Mouse (Mus musculus): ENCODE measurements around the gene Zfp473. TPM values are rescaled to one million over a fixed set of nuclear protein-coding genes. Genes with fewer than 3 reads are reported as not detected.
"Not testable (repeated sequence)": the region's sequence is repeated elsewhere in the genome, so short reads cannot be mapped to it uniquely, and the experiment has no call there.

Gene Zfp473
- polyA plus RNA-seq (2016; fragmentation: Nextera tagmentation; extraction: Ambion mirVana): 2.3 and 2.8 TPM in 2 replicates

DNA sequence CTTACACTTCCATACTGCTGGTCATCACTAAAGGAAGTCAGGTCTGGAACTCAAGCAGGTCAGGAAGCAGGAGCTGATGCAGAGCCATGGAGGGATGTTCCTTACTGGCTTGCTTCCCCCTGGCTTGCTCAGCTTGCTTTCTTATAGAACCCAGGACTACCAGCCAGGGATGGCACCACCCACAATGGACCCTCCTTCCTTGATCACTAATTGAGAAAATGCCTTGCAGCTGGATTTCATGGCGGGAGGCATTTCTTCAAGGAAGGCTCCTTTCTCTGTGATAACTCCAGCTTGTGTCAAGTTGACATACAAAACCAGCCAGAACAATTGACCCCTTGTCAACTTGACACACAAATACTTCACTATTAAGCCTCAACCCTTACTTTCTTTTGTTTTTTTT lies at the start of gene Zfp473:
Gene Zfp473 (minus strand): TSS at position 101 of the 400 bp plus-strand sequence.
- H3K36me3 ChIP-seq: peaks cover 26% of the 10 kb centered on the region
- peaks cover 12% of the 10 kb centered on the region for H3K4me1 ChIP-seq
- ATAC-seq (ENCODE audit: low FRiP score); H3K4me3 ChIP-seq; H3K27ac ChIP-seq; H3K27me3 ChIP-seq; H3K4me2 ChIP-seq (replicated peaks); H3K9me3 ChIP-seq (replicated peaks); H3K9ac ChIP-seq: not testable (repeated sequence)
- 69% methylated on average over 1 of the region's 1 CpGs for WGBS

DNA sequence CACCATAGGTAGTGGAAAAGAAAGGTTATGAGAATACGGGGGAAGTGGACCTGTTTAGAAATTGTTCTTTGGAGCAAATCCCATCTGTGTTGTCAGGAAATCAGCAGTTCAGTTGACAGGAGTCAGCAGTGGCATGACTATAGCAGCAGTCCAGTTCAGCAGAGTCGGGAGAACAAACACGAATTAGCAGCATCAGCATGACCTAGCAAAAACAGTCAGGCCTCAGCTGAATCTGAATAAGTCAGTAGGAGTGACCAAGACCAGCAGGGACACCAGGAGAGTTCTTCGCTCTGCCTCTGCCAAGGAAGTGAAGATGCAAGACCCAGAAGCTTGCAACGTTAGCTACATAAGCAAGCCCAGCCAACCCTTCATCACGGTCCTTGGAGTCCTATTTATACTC lies 41.9 kb upstream of the Zfp473 start:
- H3K4me3 ChIP-seq: no peak overlapping the region
- ATAC-seq (ENCODE audit: low FRiP score): no peak

DNA sequence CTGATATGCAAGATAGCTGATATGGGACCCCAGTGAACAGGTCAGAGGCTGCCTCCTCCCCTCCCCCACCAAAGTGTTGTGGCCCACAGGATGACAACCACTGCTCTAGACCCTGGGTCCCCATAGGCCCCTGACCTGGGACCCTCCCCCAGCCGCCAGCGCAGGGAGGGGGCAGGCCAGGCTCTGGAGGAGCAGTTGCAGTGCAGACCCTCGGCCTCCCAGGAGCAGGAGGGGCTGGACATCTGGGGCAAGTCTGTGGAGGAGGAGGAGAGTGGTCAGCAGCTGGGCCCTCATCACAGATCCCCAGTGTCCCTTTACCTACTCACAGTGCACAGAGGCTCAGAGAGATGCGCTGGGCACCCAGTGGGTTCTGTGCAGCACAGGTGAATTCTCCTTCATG lies 39.2 kb upstream of the Zfp473 start:
- ATAC-seq (ENCODE audit: low FRiP score): peak; percentile 38; the same call in 1 of the 2 replicates
- H3K9me3 ChIP-seq (replicated peaks): no peaks in the 10 kb centered on the region
- no peak overlapping the region for H3K4me2 ChIP-seq (replicated peaks)
- H3K36me3 ChIP-seq: no peaks in the 10 kb centered on the region
- H3K4me3 ChIP-seq: no peak overlapping the region
- H3K9ac ChIP-seq: no peak overlapping the region
- 63% methylated on average over 4 of the region's 4 CpGs for WGBS
- H3K27ac ChIP-seq: no peak overlapping the region
- no peaks in the 10 kb centered on the region for H3K4me1 ChIP-seq
- H3K27me3 ChIP-seq: no peaks in the 10 kb centered on the region

More for the DNA sequence above, 41.9 kb upstream of the Zfp473 start:
- 89% methylated on average over 6 of the region's 6 CpGs for WGBS
- no peaks in the 10 kb centered on the region for H3K36me3 ChIP-seq
- H3K4me1 ChIP-seq: no peaks in the 10 kb centered on the region
- H3K9me3 ChIP-seq (replicated peaks): no peaks in the 10 kb centered on the region
- H3K9ac ChIP-seq: no peak overlapping the region
- H3K4me2 ChIP-seq (replicated peaks): no peak overlapping the region
- no peak overlapping the region for H3K27ac ChIP-seq
- H3K27me3 ChIP-seq: no peaks in the 10 kb centered on the region

DNA sequence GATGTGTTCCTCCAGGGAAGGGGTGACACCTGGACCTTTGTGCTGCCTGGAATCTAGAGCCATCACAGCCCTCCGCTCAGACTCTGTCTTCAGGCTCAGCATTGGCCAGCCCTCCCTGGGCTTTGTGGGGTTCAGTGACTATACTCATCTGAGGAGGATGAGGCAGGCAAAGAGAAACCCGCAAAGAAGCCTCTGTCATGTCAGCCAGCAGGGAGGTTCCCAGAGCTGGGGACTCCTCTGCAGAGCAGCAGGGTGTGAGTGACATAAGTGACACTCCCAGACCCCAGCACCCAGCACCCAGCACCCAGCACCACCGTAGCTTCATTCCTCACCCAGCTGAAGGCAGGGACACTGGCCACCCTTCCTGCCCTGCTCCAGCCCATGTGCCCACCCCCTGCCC lies 38.7 kb upstream of the Zfp473 start:
- no peaks in the 10 kb centered on the region for H3K4me1 ChIP-seq

DNA sequence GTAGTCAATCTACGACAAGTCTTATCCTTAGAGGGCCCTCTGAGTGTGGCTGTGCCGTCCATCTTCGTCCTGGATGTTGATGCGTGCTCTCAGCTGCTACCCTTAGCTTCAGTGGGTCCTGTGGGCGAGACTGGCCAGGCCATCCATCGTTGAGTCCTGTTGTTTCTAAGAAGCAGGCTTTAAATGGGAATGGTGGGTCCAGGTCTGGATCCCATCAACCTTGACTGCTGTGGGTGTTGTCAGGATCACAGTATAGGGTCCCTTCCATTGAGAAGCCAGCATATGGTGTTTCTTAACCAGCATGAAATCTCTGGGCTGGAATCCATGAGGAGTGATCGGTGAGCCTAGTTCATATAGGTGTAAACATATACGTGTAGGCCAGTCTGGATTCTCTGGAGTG lies 29.3 kb upstream of the Zfp473 start:
- Histone ChIP-seq H3K4me3 (no peak overlapping the region), H3K36me3 (peaks cover 32% of the 10 kb centered on the region), H3K4me1 (no peaks in the 10 kb centered on the region), H3K9ac (no peak overlapping the region), H3K9me3 (replicated peaks) (no peaks in the 10 kb centered on the region), H3K27ac (no peak overlapping the region), H3K4me2 (replicated peaks) (no peak overlapping the region), H3K27me3 (no peaks in the 10 kb centered on the region)
- ATAC-seq (ENCODE audit: low FRiP score): no peak
- WGBS: 90% methylated on average over 8 of the region's 8 CpGs

More for the DNA sequence above, 38.7 kb upstream of the Zfp473 start:
- Histone ChIP-seq H3K9ac (no peak overlapping the region), H3K4me3 (no peak overlapping the region), H3K36me3 (no peaks in the 10 kb centered on the region), H3K4me2 (replicated peaks) (no peak overlapping the region), H3K9me3 (replicated peaks) (no peaks in the 10 kb centered on the region), H3K27ac (no peak overlapping the region), H3K27me3 (no peaks in the 10 kb centered on the region)
- no peak for ATAC-seq (ENCODE audit: low FRiP score)
- WGBS: 64% methylated on average over 3 of the region's 3 CpGs

DNA sequence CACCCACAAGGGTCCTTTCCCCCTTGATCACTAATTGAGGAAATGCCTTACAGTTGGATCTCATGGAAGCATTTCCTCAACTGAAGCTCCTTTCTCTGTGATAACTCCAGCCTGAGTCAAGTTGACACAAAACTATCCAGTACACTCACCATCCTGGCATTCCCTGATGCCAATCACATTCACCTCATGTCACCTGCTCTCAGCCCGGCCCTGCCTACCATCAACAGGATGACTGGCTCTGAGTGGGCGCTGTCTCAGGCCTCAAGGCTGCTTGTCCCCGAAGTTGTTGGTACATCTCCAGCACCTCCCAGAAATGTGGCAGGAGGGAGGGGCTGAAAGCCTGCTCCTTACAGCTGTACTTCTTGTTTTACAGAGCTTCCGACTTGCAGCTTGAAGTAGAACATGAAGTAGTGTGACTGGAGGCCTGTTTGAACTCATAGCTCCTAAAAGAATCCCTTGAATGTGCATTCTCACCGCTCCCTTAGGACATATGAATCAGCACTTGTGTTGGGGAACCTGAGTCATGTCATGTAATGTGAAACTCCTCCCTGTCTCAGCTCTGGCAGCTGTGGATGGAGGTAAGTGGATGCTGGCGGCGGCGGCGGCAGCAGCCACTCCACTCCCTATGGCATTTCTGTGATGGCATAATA lies 26.1 kb upstream of the Zfp473 start:
- no peak overlapping the region for H3K4me3 ChIP-seq
- H3K27ac ChIP-seq: no peak overlapping the region
- no peaks in the 10 kb centered on the region for H3K4me1 ChIP-seq
- WGBS: 88% methylated on average over 9 of the region's 9 CpGs
- no peaks in the 10 kb centered on the region for H3K27me3 ChIP-seq
- H3K9ac ChIP-seq: no peak overlapping the region
- no peak overlapping the region for H3K4me2 ChIP-seq (replicated peaks)
- H3K9me3 ChIP-seq (replicated peaks): no peaks in the 10 kb centered on the region
- H3K36me3 ChIP-seq: peaks cover 56% of the 10 kb centered on the region
- ATAC-seq (ENCODE audit: low FRiP score): no peak

DNA sequence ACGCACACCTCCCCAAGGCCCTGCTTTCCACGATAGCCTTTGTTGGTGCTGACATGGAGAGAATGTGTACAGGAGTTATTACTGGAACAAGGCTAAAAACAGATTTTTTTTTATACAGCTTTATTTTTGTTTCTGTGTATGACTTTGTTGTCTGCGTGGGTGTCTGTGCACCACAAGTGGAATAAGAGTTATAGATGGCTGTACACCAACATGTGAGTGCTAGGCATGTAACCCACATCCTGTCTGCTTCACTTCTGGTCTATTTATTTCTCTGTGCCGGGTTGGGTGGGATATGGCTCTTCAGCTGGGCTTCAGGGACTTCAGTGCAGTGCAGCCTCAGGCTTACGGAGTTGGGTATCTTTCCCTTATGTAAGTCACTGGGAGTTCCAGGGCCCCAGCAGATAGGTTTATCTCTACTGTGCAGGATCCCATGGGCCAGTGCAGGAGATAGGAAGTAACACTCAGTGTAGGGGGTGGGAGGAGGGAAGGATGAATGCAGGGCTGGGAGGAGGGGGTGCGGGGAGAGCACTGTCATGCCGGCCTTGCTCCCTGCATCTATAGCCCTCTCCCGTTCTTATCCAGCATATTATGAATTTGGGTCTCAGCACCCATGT lies 21.8 kb upstream of the Zfp473 start:
- H3K9ac ChIP-seq: no peak overlapping the region
- no peaks in the 10 kb centered on the region for H3K27me3 ChIP-seq
- no peaks in the 10 kb centered on the region for H3K9me3 ChIP-seq (replicated peaks)
- no peak overlapping the region for H3K4me2 ChIP-seq (replicated peaks)
- peaks cover 75% of the 10 kb centered on the region for H3K36me3 ChIP-seq
- ATAC-seq (ENCODE audit: low FRiP score): no peak
- H3K27ac ChIP-seq: no peak overlapping the region
- H3K4me1 ChIP-seq: no peaks in the 10 kb centered on the region
- WGBS: 94% methylated on average over 8 of the region's 8 CpGs
- no peak overlapping the region for H3K4me3 ChIP-seq

DNA sequence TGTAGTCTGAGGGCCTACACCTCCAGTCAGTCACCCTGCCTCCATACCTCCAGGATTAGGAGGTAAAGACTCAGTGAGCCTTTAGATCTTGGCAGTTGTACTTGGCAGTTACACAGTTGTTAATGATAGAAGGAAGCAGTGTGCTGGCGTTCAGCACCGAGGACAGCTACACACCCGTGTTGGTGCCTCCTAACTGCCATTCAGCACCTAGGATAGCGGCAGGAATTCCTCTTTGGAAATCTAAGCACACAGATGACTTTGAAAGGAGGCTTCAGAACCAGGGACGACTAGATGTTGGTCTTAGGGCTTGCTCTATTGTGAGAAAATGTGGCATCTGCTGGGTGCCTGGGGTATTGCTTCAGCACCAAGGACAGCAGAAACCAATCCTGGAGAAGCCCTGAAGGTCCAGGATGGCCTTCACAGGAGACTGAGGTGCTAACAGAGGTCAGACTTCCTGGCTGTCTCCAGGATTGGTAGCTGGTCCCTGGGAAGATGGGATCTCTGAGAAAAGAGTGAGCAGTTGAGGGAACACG lies 19.3 kb upstream of the Zfp473 start:
- no peaks in the 10 kb centered on the region for H3K9me3 ChIP-seq (replicated peaks)
- H3K27me3 ChIP-seq: no peaks in the 10 kb centered on the region
- no peak overlapping the region for H3K9ac ChIP-seq
- ATAC-seq (ENCODE audit: low FRiP score): no peak
- no peak overlapping the region for H3K4me3 ChIP-seq
- no peak overlapping the region for H3K4me2 ChIP-seq (replicated peaks)
- H3K4me1 ChIP-seq: no peaks in the 10 kb centered on the region
- H3K36me3 ChIP-seq: peaks cover 74% of the 10 kb centered on the region
- WGBS: 16% methylated on average over 6 of the region's 6 CpGs
- H3K27ac ChIP-seq: no peak overlapping the region

DNA sequence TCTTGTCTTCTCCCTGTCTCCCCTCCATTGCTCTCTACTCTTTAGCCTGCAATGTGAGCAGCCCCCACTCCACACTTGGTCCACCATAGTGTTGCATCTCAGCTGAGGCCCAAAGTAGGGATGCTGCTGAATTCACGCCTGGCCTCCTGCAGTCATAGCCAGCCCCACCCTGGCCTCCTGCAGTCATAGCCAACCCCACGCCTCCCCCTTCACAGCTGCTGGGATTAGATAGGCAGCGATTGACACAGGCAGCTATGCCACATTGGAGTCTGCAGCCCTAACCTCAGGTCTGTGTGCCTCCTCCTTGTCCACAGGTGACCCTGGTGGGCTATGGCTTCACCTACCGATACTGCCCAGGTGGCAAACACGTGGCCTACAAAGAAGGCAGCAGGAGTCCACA lies 17.3 kb upstream of the Zfp473 start:
- no peak overlapping the region for H3K27ac ChIP-seq

DNA sequence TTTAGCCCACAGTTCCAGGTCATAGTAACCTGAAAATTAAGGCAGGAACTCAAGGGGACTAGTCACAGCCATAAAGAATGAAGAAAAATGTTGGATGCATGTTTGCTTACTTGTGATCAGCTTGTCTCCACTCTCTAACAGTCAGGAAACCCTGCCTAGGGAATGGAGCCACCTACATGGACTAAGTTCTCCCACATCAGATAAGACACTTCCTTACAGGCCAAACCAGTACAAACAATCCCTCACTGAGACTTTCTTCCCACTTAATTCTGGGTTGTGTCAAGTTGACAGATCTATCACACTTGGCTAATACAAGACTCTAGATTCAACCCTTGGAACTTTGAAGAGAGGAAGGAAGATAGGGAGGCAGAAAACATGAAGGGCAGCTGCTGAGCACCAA lies 9.5 kb upstream of the Zfp473 start:
- no peaks in the 10 kb centered on the region for H3K27me3 ChIP-seq
- H3K4me1 ChIP-seq: no peaks in the 10 kb centered on the region
- peaks cover 82% of the 10 kb centered on the region for H3K36me3 ChIP-seq
- H3K27ac ChIP-seq: no peak overlapping the region
- ATAC-seq (ENCODE audit: low FRiP score): no peak
- no peak overlapping the region for H3K9ac ChIP-seq
- no peak overlapping the region for H3K4me3 ChIP-seq
- no peaks in the 10 kb centered on the region for H3K9me3 ChIP-seq (replicated peaks)
- no peak overlapping the region for H3K4me2 ChIP-seq (replicated peaks)

More for the DNA sequence above, 17.3 kb upstream of the Zfp473 start:
- no peak for ATAC-seq (ENCODE audit: low FRiP score)
- Histone ChIP-seq H3K4me3 (no peak overlapping the region), H3K36me3 (peaks cover 79% of the 10 kb centered on the region), H3K9ac (no peak overlapping the region), H3K9me3 (replicated peaks) (no peaks in the 10 kb centered on the region), H3K4me2 (replicated peaks) (no peak overlapping the region), H3K4me1 (no peaks in the 10 kb centered on the region), H3K27me3 (no peaks in the 10 kb centered on the region)
- 85% methylated on average over 5 of the region's 5 CpGs for WGBS

DNA sequence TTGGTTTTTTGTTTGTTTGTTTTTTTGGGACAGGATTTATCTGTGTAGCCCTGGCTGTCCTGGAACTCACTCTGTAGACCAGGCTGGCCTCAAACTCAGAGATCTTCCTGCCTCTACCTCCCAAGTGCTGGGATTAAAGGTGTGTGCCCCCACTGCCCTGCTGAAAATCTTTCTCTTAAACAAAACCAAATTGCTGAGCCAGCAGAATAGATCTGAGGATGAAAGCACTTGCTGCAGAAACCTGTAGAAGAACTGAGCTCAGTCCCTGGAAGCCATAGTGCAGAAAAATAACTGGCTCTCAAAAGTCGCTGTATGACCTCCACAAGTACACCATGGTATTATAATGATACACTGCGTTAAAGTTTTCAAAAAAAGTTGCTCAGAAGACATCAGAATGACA lies 6.3 kb upstream of the Zfp473 start:
- Histone ChIP-seq H3K27ac (no peak overlapping the region), H3K4me1 (no peaks in the 10 kb centered on the region), H3K4me3 (no peak overlapping the region), H3K36me3 (peaks cover 79% of the 10 kb centered on the region), H3K9ac (no peak overlapping the region), H3K27me3 (no peaks in the 10 kb centered on the region), H3K9me3 (replicated peaks) (no peaks in the 10 kb centered on the region), H3K4me2 (replicated peaks) (no peak overlapping the region)
- WGBS: 82% methylated on average over 2 of the region's 2 CpGs
- ATAC-seq (ENCODE audit: low FRiP score): no peak

DNA sequence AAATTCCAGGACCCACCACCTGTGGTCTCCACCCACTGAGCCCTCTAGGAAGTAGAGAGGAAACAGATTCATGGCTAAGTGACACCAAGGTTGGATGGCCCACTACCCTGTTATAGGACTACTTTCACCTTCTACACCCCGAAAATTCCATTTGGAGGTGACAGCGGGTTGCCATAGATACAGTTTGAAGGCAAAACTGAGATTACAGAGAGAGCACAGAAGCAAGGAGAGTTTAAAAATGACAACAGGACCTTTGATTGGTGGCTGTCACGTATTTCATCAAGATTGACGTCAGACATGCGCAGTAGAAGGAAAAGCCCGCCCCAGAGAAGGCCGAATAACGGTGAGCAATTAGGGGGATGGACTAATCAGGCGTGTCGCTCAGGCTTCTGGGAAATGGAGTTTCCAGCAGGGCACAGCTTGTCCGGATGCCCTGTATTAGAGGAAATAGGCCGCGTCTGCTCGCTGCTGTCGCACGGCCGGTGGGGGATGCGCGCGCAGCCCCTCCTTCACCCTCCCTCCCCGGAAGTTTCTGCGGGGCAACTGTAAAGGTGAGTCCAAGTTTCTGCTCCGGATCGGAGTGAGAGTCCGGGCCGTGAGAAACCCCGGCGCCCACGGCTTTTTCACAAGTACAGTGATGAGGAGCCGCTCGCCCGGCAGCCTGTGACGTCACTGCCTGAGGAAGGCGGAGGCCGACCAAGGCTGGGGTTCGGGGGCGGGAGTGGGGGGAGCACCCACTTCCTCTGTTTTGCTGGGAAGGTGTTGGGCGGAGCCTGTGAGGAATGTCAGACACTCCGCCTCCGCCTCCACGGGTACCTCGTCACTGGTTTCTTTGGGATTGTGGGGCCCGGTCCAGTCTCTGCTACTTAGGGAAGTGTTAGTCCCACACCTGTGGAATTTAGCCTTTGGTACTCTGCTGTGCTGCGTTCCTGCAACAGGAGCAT lies 2.5 kb downstream of the Zfp473 start, which contains the start of gene Vrk3:
Gene Vrk3 (plus strand): TSS at position 313 of the 944 bp plus-strand sequence.
- H3K4me3 ChIP-seq: peak within 1 kb of the TSS; percentile 62
- H3K36me3 ChIP-seq: peaks cover 2% of the 10 kb centered on the region
- H3K9me3 ChIP-seq (replicated peaks): no peaks in the 10 kb centered on the region
- peaks cover 18% of the 10 kb centered on the region for H3K4me1 ChIP-seq
- no peaks in the 10 kb centered on the region for H3K27me3 ChIP-seq
- peak; percentile 98 for ATAC-seq (ENCODE audit: low FRiP score)
- under 1% methylated on average over 44 of the region's 44 CpGs for WGBS
- H3K4me2 ChIP-seq (replicated peaks): peak within 1 kb of the TSS; percentile 78
- H3K9ac ChIP-seq: peak within 1 kb of the TSS; percentile 65
- peak within 1 kb of the TSS; percentile 77 for H3K27ac ChIP-seq
